Mouse (Mus musculus) limb, embryonic 12.5 days (tissue): ENCODE results near the gene Ddah1. TPM values are rescaled to one million over a fixed set of nuclear protein-coding genes. Genes with fewer than 3 reads are reported as not detected.

ENCODE experiments used
- ATAC-seq: fragments of 200-750 bp; cut with Nextera tagmentation; 2 replicates; pipeline ENCODE4 v1.8.0; 2017; ENCODE audit warnings: low read depth, moderate TSS enrichment; ENCODE audit not compliant: insufficient number of reproducible peaks, insufficient read depth, low FRiP score, low TSS enrichment
- H3K27ac ChIP-seq: fragments of 300-500 bp; sonication (generic); 2 replicates; pipeline ENCODE4 v1.5.1; 2016; ENCODE audit warnings: mild to moderate bottlenecking, moderate library complexity
- H3K27me3 ChIP-seq: fragments of 300-500 bp; sonication (generic); 2 replicates; pipeline ENCODE4 v1.6.1; 2016; ENCODE audit warnings: mild to moderate bottlenecking, moderate library complexity
- H3K36me3 ChIP-seq: fragments of 300-500 bp; sonication (generic); 2 replicates; pipeline ENCODE4 v1.6.1; 2016; ENCODE audit warnings: mild to moderate bottlenecking, moderate library complexity
- H3K4me1 ChIP-seq: fragments of 300-500 bp; sonication (generic); replicated peaks from 2 replicates; pipeline ENCODE4 v1.6.1; 2016
- H3K4me2 ChIP-seq: fragments of 300-500 bp; sonication (generic); 2 replicates; pipeline ENCODE4 v1.6.1; 2016; ENCODE audit warnings: mild to moderate bottlenecking, moderate library complexity
- H3K4me3 ChIP-seq: fragments of 300-500 bp; sonication (generic); replicated peaks from 2 replicates; pipeline ENCODE4 v1.5.1; 2016; ENCODE audit warnings: mild to moderate bottlenecking
- H3K9ac ChIP-seq: fragments of 300-500 bp; sonication (generic); replicated peaks from 2 replicates; pipeline ENCODE4 v1.6.1; 2016; ENCODE audit warnings: mild to moderate bottlenecking, moderate library complexity
- H3K9me3 ChIP-seq: fragments of 300-500 bp; sonication (generic); 2 replicates; pipeline ENCODE4 v1.6.1; 2016; ENCODE audit warnings: mild to moderate bottlenecking, moderate library complexity
- WGBS: fragments of 180-500 bp; shearing (Covaris S2); methylation state at CpG from one replicate; pipeline ENCODE4 v1.1.7; 2016; 5-methylcytosine and 5-hydroxymethylcytosine counted together
- polyA plus RNA-seq: library from polyadenylated mRNA; unstranded; fragments of >200 nt; fragmentation: Nextera tagmentation; extraction: Ambion mirVana; gene quantifications from 2 replicates; pipeline ENCODE4 v1.2.1, GENCODE M21; 2016

Ddah1 gene
- polyA plus RNA-seq, 1 experiment from 2014 or later: 21.7 TPM

- H3K4me1 ChIP-seq: peaks cover 6% of the 10 kb centered on the region
- H3K9me3 ChIP-seq: no peaks in the 10 kb centered on the region
- H3K4me3 ChIP-seq: no peak overlapping the region
- no peak overlapping the region for H3K4me2 ChIP-seq
- no peak for ATAC-seq
- H3K9ac ChIP-seq: no peak overlapping the region
- no peaks in the 10 kb centered on the region for H3K27me3 ChIP-seq
- WGBS: 94% methylated on average over 4 of the region's 4 CpGs
- no peaks in the 10 kb centered on the region for H3K36me3 ChIP-seq
- no peak overlapping the region for H3K27ac ChIP-seq
These were observed 10.0 kb downstream of the Ddah1 start for GRCm38 (mm10) chr3:145768439-145768838.

GRCm38 (mm10) chr3:145773384-145773783, 14.9 kb downstream of the Ddah1 start:
- Histone ChIP-seq H3K27me3 (no peaks in the 10 kb centered on the region), H3K4me2 (no peak overlapping the region), H3K27ac (no peak overlapping the region), H3K36me3 (no peaks in the 10 kb centered on the region), H3K9me3 (no peaks in the 10 kb centered on the region), H3K4me1 (no peaks in the 10 kb centered on the region), H3K4me3 (no peak overlapping the region), H3K9ac (no peak overlapping the region)
- no peak for ATAC-seq
- 90% methylated on average over 9 of the region's 9 CpGs for WGBS

- Histone ChIP-seq H3K9ac (no peak overlapping the region), H3K36me3 (no peaks in the 10 kb centered on the region), H3K4me3 (no peak overlapping the region), H3K4me1 (0 out of 2 replicates have a peak, but pooled peaks cover 5% of the 10 kb centered on the region), H3K27me3 (no peaks in the 10 kb centered on the region), H3K9me3 (no peaks in the 10 kb centered on the region), H3K27ac (no peak overlapping the region), H3K4me2 (no peak overlapping the region)
- no peak for ATAC-seq
- WGBS: 91% methylated on average over 7 of the region's 7 CpGs
These were observed 15.9 kb downstream of the Ddah1 start for GRCm38 (mm10) chr3:145774336-145774735.

- Histone ChIP-seq H3K9me3 (no peaks in the 10 kb centered on the region), H3K4me1 (0 out of 2 replicates have a peak, but pooled peaks cover 5% of the 10 kb centered on the region), H3K27me3 (no peaks in the 10 kb centered on the region), H3K36me3 (no peaks in the 10 kb centered on the region), H3K9ac (no peak overlapping the region), H3K4me3 (no peak overlapping the region), H3K4me2 (no peak overlapping the region), H3K27ac (no peak overlapping the region)
- 69% methylated on average over 5 of the region's 5 CpGs for WGBS
- ATAC-seq: no peak
These were observed 16.8 kb downstream of the Ddah1 start for GRCm38 (mm10) chr3:145775236-145775635.

GRCm38 (mm10) chr3:145775862-145776261, 17.4 kb downstream of the Ddah1 start:
- Histone ChIP-seq H3K4me2 (no peak overlapping the region), H3K9me3 (no peaks in the 10 kb centered on the region), H3K36me3 (no peaks in the 10 kb centered on the region), H3K27ac (no peak overlapping the region), H3K9ac (no peak overlapping the region), H3K27me3 (no peaks in the 10 kb centered on the region), H3K4me3 (no peak overlapping the region), H3K4me1 (0 out of 2 replicates have a peak, but pooled peaks cover 5% of the 10 kb centered on the region)
- 88% methylated on average over 5 of the region's 5 CpGs for WGBS
- ATAC-seq: no peak

- H3K9ac ChIP-seq: no peak overlapping the region
- no peaks in the 10 kb centered on the region for H3K9me3 ChIP-seq
- ATAC-seq: no peak
- H3K4me2 ChIP-seq: no peak overlapping the region
- 83% methylated on average over 15 of the region's 15 CpGs for WGBS
- H3K36me3 ChIP-seq: no peaks in the 10 kb centered on the region
- no peaks in the 10 kb centered on the region for H3K27me3 ChIP-seq
- 0 out of 2 replicates have a peak, but pooled peaks cover 5% of the 10 kb centered on the region for H3K4me1 ChIP-seq
- no peak overlapping the region for H3K4me3 ChIP-seq
- H3K27ac ChIP-seq: no peak overlapping the region
These were observed 18.5 kb downstream of the Ddah1 start for GRCm38 (mm10) chr3:145777006-145777405.

- ATAC-seq: no peak
- Histone ChIP-seq H3K27me3 (no peaks in the 10 kb centered on the region), H3K27ac (no peak overlapping the region), H3K4me1 (0 out of 2 replicates have a peak, but pooled peaks cover 5% of the 10 kb centered on the region), H3K9ac (no peak overlapping the region; the same call in 1 of the 2 replicates), H3K4me3 (no peak overlapping the region), H3K4me2 (no peak overlapping the region), H3K36me3 (no peaks in the 10 kb centered on the region), H3K9me3 (no peaks in the 10 kb centered on the region)
- 80% methylated on average over 6 of the region's 6 CpGs for WGBS
These were observed 20.0 kb downstream of the Ddah1 start for GRCm38 (mm10) chr3:145778406-145778922.

GRCm38 (mm10) chr3:145779279-145779973, 21.0 kb downstream of the Ddah1 start:
- WGBS: 55% methylated on average over 5 of the region's 5 CpGs
- Histone ChIP-seq H3K4me1 (0 out of 2 replicates have a peak, but pooled peaks cover 5% of the 10 kb centered on the region), H3K36me3 (no peaks in the 10 kb centered on the region), H3K9me3 (no peaks in the 10 kb centered on the region), H3K4me3 (no peak overlapping the region), H3K27ac (no peak overlapping the region), H3K9ac (no peak overlapping the region), H3K4me2 (no peak overlapping the region), H3K27me3 (no peaks in the 10 kb centered on the region)
- no peak for ATAC-seq

GRCm38 (mm10) chr3:145780784-145781442, 22.4 kb downstream of the Ddah1 start:
- no peak overlapping the region for H3K4me2 ChIP-seq
- H3K27ac ChIP-seq: no peak overlapping the region
- 67% methylated on average over 14 of the region's 14 CpGs for WGBS
- no peak overlapping the region for H3K4me3 ChIP-seq
- no peak for ATAC-seq
- H3K27me3 ChIP-seq: no peaks in the 10 kb centered on the region
- no peaks in the 10 kb centered on the region for H3K36me3 ChIP-seq
- H3K9ac ChIP-seq: no peak overlapping the region
- no peaks in the 10 kb centered on the region for H3K9me3 ChIP-seq
- peaks cover 5% of the 10 kb centered on the region; the same call in 1 of the 2 replicates for H3K4me1 ChIP-seq

- 66% methylated on average over 7 of the region's 7 CpGs for WGBS
- no peak for ATAC-seq
- Histone ChIP-seq H3K4me1 (no peaks in the 10 kb centered on the region; the same call in 1 of the 2 replicates), H3K4me3 (no peak overlapping the region), H3K9ac (no peak overlapping the region), H3K9me3 (no peaks in the 10 kb centered on the region), H3K4me2 (no peak overlapping the region), H3K27me3 (no peaks in the 10 kb centered on the region), H3K36me3 (no peaks in the 10 kb centered on the region), H3K27ac (no peak overlapping the region)
These were observed 26.8 kb downstream of the Ddah1 start for GRCm38 (mm10) chr3:145785244-145785643.

- no peak for ATAC-seq
- no peaks in the 10 kb centered on the region for H3K27me3 ChIP-seq
These were observed 28.8 kb downstream of the Ddah1 start for GRCm38 (mm10) chr3:145787303-145787702.

More at GRCm38 (mm10) chr3:145787303-145787702, 28.8 kb downstream of the Ddah1 start:
- Histone ChIP-seq H3K4me1 (peaks cover 6% of the 10 kb centered on the region; the same call in 1 of the 2 replicates), H3K9me3 (no peaks in the 10 kb centered on the region), H3K36me3 (no peaks in the 10 kb centered on the region), H3K9ac (no peak overlapping the region), H3K4me3 (no peak overlapping the region), H3K4me2 (no peak overlapping the region), H3K27ac (no peak overlapping the region)
- WGBS: 85% methylated on average over 9 of the region's 9 CpGs
